Mouse (Mus musculus) heart, adult 18-20 months (tissue): Measurements from ENCODE around the gene Prkaa2. TPM values are rescaled to one million over a fixed set of nuclear protein-coding genes. Genes with fewer than 3 reads are reported as not detected.

Experiments used
- DNase-seq, 2 experiments: peaks; one replicate each; pipeline ENCODE4 v3.0.0; 2021 to 2022; ENCODE audit warnings: mixed read lengths in 1 of 2
- long read RNA-seq, 2 experiments: library from polyadenylated mRNA; stranded (forward); transcript quantifications; one replicate each; pipeline ENCODE4 v2.0.0; 2021
- total RNA-seq, 2 experiments: library from RNA; stranded (reverse); gene quantifications; 2 replicates each; pipeline ENCODE4 v1.2.3; 2021

The Prkaa2 gene
- total RNA-seq, result 10 to 100 TPM; 80.1 to 83.8 TPM
- long read RNA-seq, experiment 1, full-length matches to known transcripts, result 11 of 23 reads
- long read RNA-seq, experiment 1, partial matches to known transcripts, result 4 of 23 reads
- long read RNA-seq, experiment 1, other reads (novel, unspliced or antisense), result 8 of 23 reads
- long read RNA-seq, experiment 2, full-length matches to known transcripts, result 6 of 9 reads
- long read RNA-seq, experiment 2, partial matches to known transcripts, result 1 of 9 reads
- long read RNA-seq, experiment 2, other reads (novel, unspliced or antisense), result 2 of 9 reads

DNA sequence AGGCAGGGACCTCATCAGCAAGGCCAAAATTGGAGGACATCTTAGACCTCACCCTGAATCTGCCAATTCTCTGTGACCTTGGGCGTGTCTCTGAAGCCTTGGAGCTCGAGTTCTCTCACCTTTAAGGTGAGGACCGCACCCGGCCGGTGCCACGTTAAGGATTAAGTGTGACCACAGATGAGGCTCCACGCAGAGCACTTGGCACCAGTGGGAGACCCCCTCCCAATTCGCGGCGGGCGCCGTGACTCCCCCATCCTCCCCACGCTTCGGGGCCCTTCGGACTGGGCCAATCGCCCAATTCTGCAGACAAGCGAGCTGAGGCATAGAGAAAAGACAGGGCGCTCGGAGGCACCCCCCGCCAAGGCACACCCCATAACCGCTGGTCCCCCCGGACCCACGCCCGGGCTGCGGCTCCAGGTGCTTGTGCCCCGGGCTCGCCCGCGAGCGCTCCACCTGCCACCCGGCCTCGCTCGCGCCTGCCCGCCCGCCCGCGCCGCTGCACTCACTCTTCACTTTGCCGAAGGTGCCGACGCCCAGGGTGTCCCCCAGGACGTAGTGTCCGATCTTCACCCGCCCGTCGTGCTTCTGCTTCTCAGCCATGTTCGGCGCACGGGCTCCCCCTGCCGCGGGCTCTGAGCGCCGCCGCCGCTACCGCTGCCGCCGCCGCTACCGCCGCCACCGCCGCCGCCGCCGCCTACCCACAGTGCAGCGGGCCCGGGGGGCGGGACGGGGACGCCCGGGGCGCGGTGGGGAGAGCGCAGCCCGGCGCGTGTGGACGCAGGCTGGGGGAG is at the start of gene Prkaa2:
Prkaa2 (minus strand) TSS at position 692 of the 791 bp plus-strand sequence.
- peak; percentile 80 to 81 for DNase-seq

DNA sequence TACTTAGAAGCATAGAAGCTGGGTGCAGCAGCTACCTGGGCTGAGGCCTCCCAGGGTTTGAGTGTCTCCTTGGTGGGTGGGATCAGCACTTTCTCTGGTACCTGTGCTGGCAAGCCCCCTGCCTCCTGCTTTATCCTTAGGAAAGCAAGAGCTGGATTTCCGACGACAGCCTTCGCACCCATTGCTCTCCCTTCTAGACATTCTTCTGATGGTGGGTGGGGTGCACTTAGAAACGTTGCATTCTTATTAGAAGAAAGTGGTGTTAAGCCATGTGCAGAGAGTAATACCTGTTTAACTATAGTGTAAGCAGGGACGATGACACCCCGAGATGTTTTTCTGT is 49.8 kb upstream of the Prkaa2 start:
- DNase-seq, result no peak

GRCm38 (mm10) chr4:105158651-105159530 is 49.2 kb upstream of the Prkaa2 start:
- peak; percentile 64 to 66 for DNase-seq

GRCm38 (mm10) chr4:105158169-105158555 is 48.5 kb upstream of the Prkaa2 start:
- DNase-seq, result peak; percentile 88 to 89

GRCm38 (mm10) chr4:105157276-105158168 is 47.8 kb upstream of the Prkaa2 start, which contains the start of gene Plpp3:
Plpp3 (plus strand) TSS chr4:105157347.
- DNase-seq, result peak; percentile 92 to 95

DNA sequence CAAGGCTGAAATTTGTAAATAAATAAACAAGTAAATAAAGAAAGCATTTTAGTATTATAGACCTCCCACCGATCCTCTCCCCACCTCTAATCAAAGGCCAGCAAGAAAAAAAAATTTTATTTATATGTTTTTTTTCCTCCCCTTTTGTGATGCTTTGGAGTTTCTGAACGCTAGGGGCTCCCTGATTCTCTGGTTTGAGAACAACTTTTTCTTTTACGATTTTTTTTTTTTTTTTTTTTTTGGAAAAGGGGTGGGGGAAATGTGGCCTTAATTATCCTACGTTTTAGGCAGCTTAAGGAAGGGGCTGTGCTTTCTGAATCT is 47.2 kb upstream of the Prkaa2 start:
- DNase-seq, result no peak

GRCm38 (mm10) chr4:105156281-105156680 is 46.6 kb upstream of the Prkaa2 start:
- no peak for DNase-seq

GRCm38 (mm10) chr4:105153227-105153626 is 43.5 kb upstream of the Prkaa2 start:
- no peak for DNase-seq

GRCm38 (mm10) chr4:105151911-105152690 is 42.4 kb upstream of the Prkaa2 start:
- DNase-seq, result peak; percentile 78 to 90

DNA sequence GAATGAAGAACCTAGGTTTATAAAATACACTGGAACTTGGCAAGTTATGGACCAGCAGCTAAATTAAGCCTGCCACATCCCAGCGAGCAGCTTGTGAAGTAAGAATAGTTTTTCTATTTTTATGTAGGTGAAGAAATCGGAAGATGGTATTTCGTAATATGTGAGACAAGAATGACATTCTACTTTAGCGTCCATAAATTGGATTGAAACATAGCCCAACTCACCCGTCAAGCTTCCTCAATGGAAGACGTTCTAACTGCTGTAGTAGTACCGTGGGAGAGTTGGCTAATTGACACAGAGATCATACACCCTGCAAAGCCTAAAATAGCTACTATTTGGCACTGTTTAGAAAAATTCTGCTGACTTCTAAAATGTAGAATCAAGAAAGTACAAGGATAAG is 39.8 kb upstream of the Prkaa2 start:
- DNase-seq, result no peak

- DNase-seq, result peak in 1 of 2 experiments; percentile 9
These were observed 23.8 kb upstream of the Prkaa2 start for GRCm38 (mm10) chr4:105133350-105134050.

DNA sequence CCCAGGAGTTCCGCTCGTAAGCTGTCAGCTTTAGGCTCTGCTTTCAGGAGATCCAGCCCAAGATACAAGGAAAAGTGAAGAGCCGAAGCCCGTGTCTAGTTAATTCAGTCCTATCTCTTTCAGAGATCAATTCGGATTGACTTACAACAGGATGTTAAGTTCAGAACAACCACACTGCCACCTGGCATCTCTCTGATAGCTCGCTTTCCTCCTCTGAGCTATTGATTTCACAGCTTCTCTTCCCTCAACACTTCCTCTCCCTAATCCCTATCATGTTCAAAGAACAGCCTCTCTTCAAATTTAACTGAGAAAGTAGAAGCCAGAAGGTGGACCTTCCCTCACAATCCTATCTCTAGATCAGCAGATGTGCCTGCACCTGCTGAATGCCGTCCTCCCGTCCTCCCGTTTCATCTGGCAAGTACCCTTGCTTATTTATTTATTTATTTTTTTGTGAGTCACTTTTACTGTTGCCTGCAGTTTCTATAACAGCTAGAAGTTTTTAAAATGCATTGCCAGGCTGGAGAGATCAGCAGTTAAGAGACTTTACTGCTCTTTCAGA is 22.1 kb upstream of the Prkaa2 start:
- no peak for DNase-seq

GRCm38 (mm10) chr4:105129212-105129611 is 19.5 kb upstream of the Prkaa2 start:
- DNase-seq, result no peak

GRCm38 (mm10) chr4:105122429-105122828 is 12.7 kb upstream of the Prkaa2 start:
- DNase-seq, result peak; percentile 56 to 85

DNA sequence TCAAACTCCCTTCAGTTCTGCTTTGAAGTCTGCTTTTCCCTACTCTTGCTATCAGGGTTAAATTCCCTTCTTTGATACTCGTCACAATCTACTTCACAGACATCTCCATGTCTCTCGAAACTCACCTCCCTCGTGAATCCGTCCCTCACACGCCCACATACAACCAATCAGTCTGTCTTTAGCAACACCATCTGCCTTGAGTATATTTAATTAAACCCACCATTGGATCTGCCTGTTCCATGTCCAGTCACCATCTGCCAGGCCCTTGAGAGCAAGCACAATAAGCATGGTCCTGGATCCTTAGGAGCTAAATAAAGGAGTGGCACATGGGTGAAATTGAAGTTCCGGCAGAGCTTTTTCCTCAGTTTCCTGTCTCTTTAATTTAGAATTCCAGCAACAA is 11.4 kb upstream of the Prkaa2 start:
- no peak for DNase-seq

DNA sequence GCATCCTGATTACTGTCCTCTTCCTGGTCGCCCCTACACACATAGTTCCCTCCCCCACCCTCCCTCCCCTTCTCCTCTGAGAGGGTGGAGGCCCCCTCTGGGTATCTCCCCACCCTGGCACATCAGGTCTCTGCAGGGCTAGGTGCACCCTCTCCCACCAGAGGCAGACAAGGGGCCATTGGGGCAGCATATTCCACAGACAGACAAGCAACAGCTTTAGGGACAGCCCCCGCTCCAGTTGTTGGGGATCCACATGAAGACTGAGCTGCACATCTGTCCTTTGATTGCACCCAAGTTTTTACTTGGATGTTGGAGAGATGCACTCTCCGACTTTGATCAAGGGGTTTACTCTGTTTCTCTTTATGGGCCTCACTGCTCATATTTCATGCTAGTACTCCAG is 3.8 kb upstream of the Prkaa2 start:
- no peak for DNase-seq

- no peak for DNase-seq
These were observed 3.4 kb upstream of the Prkaa2 start for GRCm38 (mm10) chr4:105113042-105113441.

- DNase-seq, result no peak
These were observed 2.1 kb upstream of the Prkaa2 start for GRCm38 (mm10) chr4:105111770-105112169.

DNA sequence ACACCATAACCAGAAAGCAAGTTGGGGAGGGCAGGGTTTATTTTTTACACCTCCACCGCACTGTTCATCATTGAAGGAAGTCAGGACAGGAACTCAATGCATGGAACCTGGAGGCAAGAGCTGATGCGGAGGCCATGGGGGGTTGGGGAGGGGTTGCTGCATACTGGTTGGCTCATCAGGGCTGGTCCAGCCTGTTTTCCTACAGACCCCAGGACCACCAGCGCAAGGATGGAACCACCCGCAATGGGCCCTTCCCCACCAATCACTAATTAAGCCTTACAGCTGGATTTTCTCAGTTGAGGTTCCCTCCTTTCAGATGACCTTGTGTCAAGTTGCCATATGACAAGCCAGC is 970 bp upstream of the Prkaa2 start:
- no peak for DNase-seq
